Mouse (Mus musculus) layer of hippocampus, postnatal 36 days (tissue): ENCODE data around the gene Stk39. TPM values are rescaled to one million over a fixed set of nuclear protein-coding genes. Genes with fewer than 3 reads are reported as not detected.

ENCODE experiments used
- DNase-seq, 2 experiments: peaks; one replicate each; pipeline ENCODE4 v3.0.0; 2022
- total RNA-seq, 2 experiments: library from RNA; stranded (reverse); gene quantifications; 2 replicates each; pipeline ENCODE4 v1.2.3; 2021

Stk39 gene
- total RNA-seq, 2 experiments from 2014 or later, result 65.8 to 68.4 TPM

DNA sequence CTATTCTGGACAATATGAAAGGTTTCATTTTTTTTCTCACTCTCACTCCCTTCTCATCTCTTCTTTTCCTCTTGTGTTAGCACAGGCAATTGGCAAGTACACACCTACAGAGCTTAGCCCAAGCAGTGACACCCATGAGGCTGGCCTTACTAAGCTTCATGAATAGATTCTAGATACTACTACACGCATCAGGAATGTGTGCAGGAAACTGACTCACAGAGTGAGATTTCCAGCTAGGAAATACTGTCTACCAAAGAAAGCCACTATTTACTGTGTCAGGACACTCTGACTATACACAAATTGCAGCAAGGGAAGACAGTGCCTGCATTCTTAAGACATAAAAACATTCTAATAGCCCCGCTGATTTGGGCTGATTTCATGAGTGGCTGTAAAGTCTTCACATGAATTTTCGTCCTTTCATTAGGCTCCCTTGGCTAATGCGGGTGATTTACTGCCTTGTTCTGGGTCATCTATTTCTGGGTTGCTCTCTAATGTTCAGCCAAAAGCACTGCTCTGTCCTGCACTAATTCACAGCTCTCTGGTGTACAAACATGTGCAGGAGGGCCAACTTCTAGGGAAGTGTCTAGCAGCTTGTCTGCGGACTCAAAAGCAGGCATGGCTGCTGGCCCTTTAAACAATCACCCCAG is 249.7 kb downstream of the Stk39 start:
- DNase-seq, result no peak

- DNase-seq, result no peak
Measured at GRCm38 (mm10) chr2:68221226-68221625, 250.8 kb downstream of the Stk39 start.

DNA sequence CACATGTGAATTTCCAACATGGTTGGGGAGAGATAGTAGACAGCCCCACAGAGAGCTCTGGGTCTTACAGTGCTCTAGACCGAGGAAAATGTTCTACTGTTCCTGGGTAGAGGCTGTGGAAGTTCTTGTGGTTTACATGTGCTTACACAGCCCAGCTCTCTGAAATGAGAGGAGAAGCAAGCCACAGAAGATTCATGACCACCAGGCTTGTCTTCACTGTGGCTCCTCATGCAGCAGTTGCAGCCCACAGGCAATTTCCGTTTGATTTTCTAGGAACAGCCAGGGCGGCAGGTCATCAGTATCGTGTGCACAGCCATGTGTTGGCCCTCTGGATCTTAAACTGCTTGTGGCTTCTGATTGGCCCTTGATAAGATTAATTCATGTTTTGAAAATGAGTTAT is 252.2 kb downstream of the Stk39 start:
- no peak for DNase-seq

DNA sequence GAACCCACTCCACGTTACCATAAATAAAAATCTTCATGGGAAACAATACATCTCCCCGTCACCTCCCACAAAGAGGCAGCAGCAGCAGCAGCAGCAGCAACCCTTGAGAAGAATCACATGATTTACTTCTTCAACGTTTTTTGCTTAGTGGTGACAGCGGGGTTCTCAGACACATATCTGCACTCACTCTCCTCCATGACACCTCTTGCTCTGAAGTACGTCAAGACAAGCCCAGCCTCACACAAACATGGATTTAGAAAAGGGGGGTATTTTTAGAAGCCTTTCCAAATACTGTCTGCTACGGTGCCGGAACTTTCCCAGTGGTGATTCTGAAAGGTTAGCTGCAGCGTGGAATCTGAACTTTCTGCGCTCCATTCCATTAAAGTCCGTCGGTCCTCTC is 256.9 kb downstream of the Stk39 start:
- no peak for DNase-seq

DNA sequence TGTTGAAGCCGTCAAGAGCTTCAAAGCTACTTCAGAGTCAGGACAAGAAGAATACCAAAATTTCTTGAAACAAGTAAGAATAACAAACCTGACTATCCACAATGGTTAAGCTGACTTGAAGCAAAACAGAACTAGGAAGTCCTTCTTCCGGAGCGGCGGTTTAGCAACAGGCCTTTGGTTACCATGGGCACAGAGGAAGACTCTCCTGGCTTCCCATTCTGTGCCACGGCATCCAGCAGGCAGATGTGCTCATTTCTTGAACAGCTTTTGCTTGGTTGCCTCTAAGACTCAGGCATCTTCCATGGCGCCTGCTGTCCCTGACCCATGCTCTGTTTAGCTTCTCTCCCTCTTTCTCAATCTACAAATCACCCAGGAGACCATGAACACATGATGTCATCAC is 257.7 kb downstream of the Stk39 start:
- no peak for DNase-seq

- no peak for DNase-seq
Measured at GRCm38 (mm10) chr2:68211443-68211842, 260.6 kb downstream of the Stk39 start.

- no peak for DNase-seq
Measured at GRCm38 (mm10) chr2:68196245-68196644, 275.8 kb downstream of the Stk39 start.

- no peak for DNase-seq
Measured at GRCm38 (mm10) chr2:68194444-68194843, 277.6 kb downstream of the Stk39 start.

DNA sequence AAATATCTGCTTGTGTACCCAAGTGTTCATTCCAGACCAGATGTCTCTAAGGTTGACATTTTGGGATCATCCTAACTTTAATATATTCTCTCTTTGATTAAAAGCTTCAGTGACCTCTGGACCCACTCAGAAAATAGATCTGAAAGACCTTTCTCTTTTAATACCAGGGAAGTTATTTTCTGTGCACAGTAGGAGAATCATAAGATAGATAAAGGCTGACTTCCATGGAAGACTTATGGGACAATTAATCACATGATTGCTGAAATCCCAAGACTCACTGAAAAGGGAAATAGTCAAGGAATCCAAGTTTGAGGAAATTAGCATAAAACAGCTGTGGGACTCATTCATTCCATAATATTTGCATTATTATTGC is 278.6 kb downstream of the Stk39 start:
- DNase-seq, result no peak

DNA sequence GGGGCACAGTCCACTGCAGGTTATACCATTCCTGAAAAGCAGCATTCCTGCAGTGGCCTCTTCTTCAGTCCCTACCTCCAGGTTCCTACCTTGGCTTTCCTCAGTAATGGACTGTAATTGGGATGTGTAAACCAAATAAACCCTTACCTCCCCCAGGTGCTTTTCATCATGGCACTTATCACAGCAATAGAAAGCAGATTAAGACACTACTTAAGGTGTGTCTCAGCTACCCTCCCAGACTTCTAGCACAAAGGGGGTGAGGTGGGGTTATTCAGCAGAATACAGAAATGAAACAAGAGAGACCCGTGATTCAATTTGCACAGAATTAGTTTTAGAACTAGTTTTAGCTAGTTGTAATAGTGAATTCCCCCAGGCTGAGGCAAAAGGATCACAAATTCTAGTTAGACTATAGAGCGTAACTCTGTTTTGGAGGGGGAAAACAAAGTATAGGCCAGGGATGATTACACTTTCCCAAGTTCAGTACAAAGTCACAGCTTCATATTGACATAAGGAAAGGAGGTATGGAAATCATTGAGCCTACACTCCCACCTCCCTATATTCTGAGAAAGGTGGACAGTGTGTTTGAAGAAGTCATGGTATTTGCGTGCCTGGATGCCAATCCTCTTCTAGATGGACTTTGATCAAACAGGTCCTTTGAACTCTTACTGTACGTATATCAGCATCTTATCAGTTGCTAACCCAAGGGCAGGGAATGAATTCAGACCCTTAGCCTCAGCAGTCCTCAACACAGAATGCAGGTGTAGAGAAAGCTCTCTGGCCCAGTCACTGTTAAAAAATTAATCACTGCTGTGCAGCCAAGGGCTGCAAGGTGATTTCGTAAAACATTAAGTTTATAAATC is 279.2 kb downstream of the Stk39 start:
- no peak for DNase-seq

DNA sequence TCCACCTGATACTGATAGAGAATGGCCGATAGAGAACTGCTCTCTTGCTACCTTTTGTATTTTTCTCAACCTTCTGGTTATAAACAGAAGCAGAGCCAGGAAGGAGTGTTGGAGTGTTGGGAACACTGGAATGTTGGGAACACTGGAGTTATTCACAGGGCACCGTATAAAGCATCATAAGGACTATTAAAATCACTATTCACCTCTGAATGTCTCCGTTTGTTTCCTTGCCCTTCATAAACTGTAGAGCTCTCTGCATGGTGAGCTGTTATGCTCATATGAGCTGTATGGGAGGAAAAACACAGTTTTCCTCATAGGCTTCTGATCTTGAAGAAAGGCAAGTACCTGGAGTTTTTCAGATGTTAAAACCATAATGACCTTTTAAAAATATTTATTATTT is 295.6 kb downstream of the Stk39 start:
- DNase-seq, result no peak

DNA sequence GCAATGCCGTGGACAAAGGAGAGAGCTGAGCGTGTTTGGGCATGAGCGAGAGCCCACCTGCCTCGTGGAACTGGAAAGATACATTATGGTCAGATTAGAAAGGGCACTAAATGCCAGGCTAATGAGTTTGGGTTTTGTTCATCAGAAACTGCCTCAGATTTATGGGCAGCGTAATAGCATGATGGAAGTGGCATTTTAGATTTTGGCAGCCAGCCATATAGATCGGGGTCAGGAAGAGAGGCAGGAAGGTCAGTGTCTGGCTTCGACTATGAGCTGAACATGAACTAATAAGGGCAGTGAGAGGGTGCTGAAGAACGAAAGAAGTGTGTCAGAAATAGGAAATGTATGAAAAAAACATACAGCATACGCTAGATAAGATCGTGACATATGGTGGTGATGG is 300.8 kb downstream of the Stk39 start:
- no peak for DNase-seq

DNA sequence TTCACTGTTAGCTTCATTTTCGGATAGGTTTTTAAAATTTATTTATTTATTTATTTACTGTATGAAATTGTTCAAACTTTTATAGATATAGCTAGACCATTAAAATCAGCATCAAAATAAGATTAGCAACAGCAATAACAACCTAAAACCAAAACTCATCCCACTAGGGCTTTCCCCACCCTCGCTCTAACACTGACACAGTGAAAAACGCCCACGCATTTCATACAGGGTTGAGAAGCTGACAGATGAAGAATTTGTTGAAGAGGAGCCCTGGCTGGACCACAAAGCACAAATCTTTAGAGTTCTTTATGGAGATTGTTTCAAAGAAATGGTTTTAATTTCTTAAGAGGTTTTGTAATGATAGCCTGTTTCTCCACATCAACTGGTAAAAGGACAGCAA is 310.1 kb downstream of the Stk39 start:
- no peak for DNase-seq

GRCm38 (mm10) chr2:68160566-68160965 is 311.5 kb downstream of the Stk39 start:
- DNase-seq, result no peak

Other genes starting within 250 kb of the Stk39 start
- gene 4933409G03Rik, start 110.1 kb upstream of the Stk39 start, total RNA-seq, result not detected
- gene 4932414N04Rik, start 184.2 kb upstream of the Stk39 start, total RNA-seq, result not detected